Mouse (Mus musculus): ENCODE results near the gene Phldb2. TPM values are rescaled to one million over a fixed set of nuclear protein-coding genes. Genes with fewer than 3 reads are reported as not detected.

Gene Phldb2
- total and polyA plus RNA-seq, 3 experiments = not detected

- Histone ChIP-seq H3K79me2 (ENCODE audit: control insufficient read depth, insufficient read depth, low read length, poor library complexity) (no peaks in the 10 kb centered on the region), H3K9ac (ENCODE audit: control insufficient read depth, low read depth, low read length, poor library complexity, severe bottlenecking) (no peak overlapping the region), H3K36me3 (ENCODE audit: control insufficient read depth in 1 of 2, insufficient read depth in 2 of 2, low read length in 2 of 2) (no peaks in the 10 kb centered on the region), H3K9me3 (replicated peaks; ENCODE audit: insufficient read depth, low read length) (no peaks in the 10 kb centered on the region), H3K27me3 (ENCODE audit: control insufficient read depth in 1 of 2, insufficient read depth in 2 of 2, low read length in 2 of 2) (no peaks in the 10 kb centered on the region), H3K4me1 (ENCODE audit: control insufficient read depth in 1 of 2, insufficient read depth in 2 of 2, low read length in 2 of 2) (no peaks in the 10 kb centered on the region), H3K4me3 (ENCODE audit: control insufficient read depth in 1 of 2, insufficient read depth in 1 of 2, low read depth in 2 of 2, low read length in 2 of 2) (no peak overlapping the region), H3K27ac (ENCODE audit: control insufficient read depth, low read depth, low read length) (no peak overlapping the region)
- TF ChIP-seq MAFK (IDR thresholded peaks at IDR 0.05; ENCODE audit: borderline replicate concordance, low read depth, low read length) (no peak), MAX (IDR thresholded peaks at IDR 0.05; ENCODE audit: low read length) (no peak), ETS1 (IDR thresholded peaks at IDR 0.05; ENCODE audit: low read depth, low read length) (no peak), USF2 (IDR thresholded peaks at IDR 0.05; ENCODE audit: borderline replicate concordance in 1 of 2, insufficient read depth in 1 of 2, low read depth in 1 of 2, low read length in 2 of 2) (no peak), ZMIZ1 (IDR thresholded peaks at IDR 0.05; ENCODE audit: low read depth, low read length) (no peak), NRF1 (IDR thresholded peaks at IDR 0.05; ENCODE audit: insufficient read depth, low read depth, low read length, poor library complexity, severe bottlenecking) (no peak), ELF1 (IDR thresholded peaks at IDR 0.05; ENCODE audit: low read depth, low read length) (no peak)
- DNase-seq (ENCODE audit: low read depth, low spot score) = no peak
These were observed 56.8 kb downstream of the Phldb2 start for GRCm38 (mm10) chr16:45896587-45896986.

- no peaks in the 10 kb centered on the region for H3K4me1 ChIP-seq (ENCODE audit: control insufficient read depth in 1 of 2, insufficient read depth in 2 of 2, low read length in 2 of 2)
- no peaks in the 10 kb centered on the region for H3K27me3 ChIP-seq (ENCODE audit: control insufficient read depth in 1 of 2, insufficient read depth in 2 of 2, low read length in 2 of 2)
- TF ChIP-seq MYC (IDR thresholded peaks at IDR 0.05; ENCODE audit: low read depth, low read length) (no peak), MAFK (IDR thresholded peaks at IDR 0.05; ENCODE audit: borderline replicate concordance, low read depth, low read length) (no peak), ETS1 (IDR thresholded peaks at IDR 0.05; ENCODE audit: low read depth, low read length) (no peak), RAD21 (IDR thresholded peaks at IDR 0.05; ENCODE audit: low read depth, low read length) (no peak), USF2 (IDR thresholded peaks at IDR 0.05; ENCODE audit: borderline replicate concordance in 1 of 2, insufficient read depth in 1 of 2, low read depth in 1 of 2, low read length in 2 of 2) (no peak), HCFC1 (IDR thresholded peaks at IDR 0.05; ENCODE audit: low read depth, low read length) (no peak), CTCF (IDR thresholded peaks at IDR 0.05 in 2 of 3, conservative IDR thresholded peaks at IDR 0.05 in 1 of 3; ENCODE audit: control insufficient read depth in 1 of 3, insufficient read depth in 1 of 3, low read depth in 2 of 3, low read length in 3 of 3, poor library complexity in 1 of 3, severe bottlenecking in 1 of 3) (no peak), RCOR1 (IDR thresholded peaks at IDR 0.05; ENCODE audit: low read depth, low read length) (no peak), POLR2A (IDR thresholded peaks at IDR 0.05; ENCODE audit: control insufficient read depth in 1 of 2, insufficient read depth in 1 of 2, low read depth in 1 of 2, low read length in 2 of 2, poor library complexity in 1 of 2) (no peak)
- no peaks in the 10 kb centered on the region for H3K9me3 ChIP-seq (replicated peaks; ENCODE audit: insufficient read depth, low read length)
- no peak overlapping the region for H3K4me3 ChIP-seq (ENCODE audit: control insufficient read depth in 1 of 2, insufficient read depth in 1 of 2, low read depth in 2 of 2, low read length in 2 of 2)
- no peak overlapping the region for H3K9ac ChIP-seq (ENCODE audit: control insufficient read depth, low read depth, low read length, poor library complexity, severe bottlenecking)
- DNase-seq (ENCODE audit: low read depth, low spot score) = no peak
- H3K27ac ChIP-seq (ENCODE audit: control insufficient read depth, low read depth, low read length) = no peak overlapping the region
- H3K79me2 ChIP-seq (ENCODE audit: control insufficient read depth, insufficient read depth, low read length, poor library complexity) = no peaks in the 10 kb centered on the region
- no peaks in the 10 kb centered on the region for H3K36me3 ChIP-seq (ENCODE audit: control insufficient read depth in 1 of 2, insufficient read depth in 2 of 2, low read length in 2 of 2)
These were observed 58.4 kb downstream of the Phldb2 start for GRCm38 (mm10) chr16:45894998-45895397.

GRCm38 (mm10) chr16:45893796-45894195 is 59.6 kb downstream of the Phldb2 start:
- TF ChIP-seq E2F4 (IDR thresholded peaks at IDR 0.05; ENCODE audit: borderline replicate concordance, low read depth, low read length) (no peak), ELF1 (IDR thresholded peaks at IDR 0.05; ENCODE audit: low read depth, low read length) (no peak), GATA1 (IDR thresholded peaks at IDR 0.05; ENCODE audit: low read depth, low read length) (no peak), TAL1 (IDR thresholded peaks at IDR 0.05; ENCODE audit: low read length) (no peak)
- Histone ChIP-seq H3K79me2 (ENCODE audit: control insufficient read depth, insufficient read depth, low read length, poor library complexity) (no peaks in the 10 kb centered on the region), H3K9ac (ENCODE audit: control insufficient read depth, low read depth, low read length, poor library complexity, severe bottlenecking) (no peak overlapping the region), H3K27ac (ENCODE audit: control insufficient read depth, low read depth, low read length) (no peak overlapping the region), H3K4me3 (ENCODE audit: control insufficient read depth in 1 of 2, insufficient read depth in 1 of 2, low read depth in 2 of 2, low read length in 2 of 2) (no peak overlapping the region), H3K9me3 (replicated peaks; ENCODE audit: insufficient read depth, low read length) (no peaks in the 10 kb centered on the region), H3K4me1 (ENCODE audit: control insufficient read depth in 1 of 2, insufficient read depth in 2 of 2, low read length in 2 of 2) (no peaks in the 10 kb centered on the region), H3K27me3 (ENCODE audit: control insufficient read depth in 1 of 2, insufficient read depth in 2 of 2, low read length in 2 of 2) (no peaks in the 10 kb centered on the region), H3K36me3 (ENCODE audit: control insufficient read depth in 1 of 2, insufficient read depth in 2 of 2, low read length in 2 of 2) (no peaks in the 10 kb centered on the region)
- no peak for DNase-seq (ENCODE audit: low read depth, low spot score)
